Mouse (Mus musculus): ENCODE data around the gene Armc2. TPM values are rescaled to one million over a fixed set of nuclear protein-coding genes. Genes with fewer than 3 reads are reported as not detected.
A peak's percentile ranks its signal among the peaks of the same experiment; 100 is the strongest.

Armc2 gene
- total RNA-seq, 2 experiments from 2014 or later = 7.9 to 8.2 TPM

DNA sequence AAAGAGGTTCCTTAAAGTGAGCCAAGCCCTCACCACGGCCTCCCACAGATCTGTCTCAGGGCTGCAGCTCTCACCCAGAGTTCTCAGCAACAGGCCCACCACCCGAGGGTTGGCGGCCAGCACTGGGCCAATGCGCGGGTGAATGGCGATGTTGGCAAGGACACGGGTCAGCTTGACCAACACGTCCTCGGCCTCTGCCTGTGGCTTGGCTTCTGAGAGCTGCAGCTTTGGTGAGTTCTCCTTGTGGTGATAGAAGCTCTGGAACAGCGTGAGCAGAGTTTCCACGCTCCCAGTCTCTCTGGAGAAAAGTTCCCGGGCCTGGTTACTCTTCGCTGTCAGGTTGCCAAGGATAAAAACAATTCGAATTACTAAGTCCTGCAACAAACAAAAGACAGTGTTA is 91.5 kb downstream of the Armc2 start:
- no peak for DNase-seq (ENCODE audit: extremely low spot score in 1 of 2, low spot score in 1 of 2)

DNA sequence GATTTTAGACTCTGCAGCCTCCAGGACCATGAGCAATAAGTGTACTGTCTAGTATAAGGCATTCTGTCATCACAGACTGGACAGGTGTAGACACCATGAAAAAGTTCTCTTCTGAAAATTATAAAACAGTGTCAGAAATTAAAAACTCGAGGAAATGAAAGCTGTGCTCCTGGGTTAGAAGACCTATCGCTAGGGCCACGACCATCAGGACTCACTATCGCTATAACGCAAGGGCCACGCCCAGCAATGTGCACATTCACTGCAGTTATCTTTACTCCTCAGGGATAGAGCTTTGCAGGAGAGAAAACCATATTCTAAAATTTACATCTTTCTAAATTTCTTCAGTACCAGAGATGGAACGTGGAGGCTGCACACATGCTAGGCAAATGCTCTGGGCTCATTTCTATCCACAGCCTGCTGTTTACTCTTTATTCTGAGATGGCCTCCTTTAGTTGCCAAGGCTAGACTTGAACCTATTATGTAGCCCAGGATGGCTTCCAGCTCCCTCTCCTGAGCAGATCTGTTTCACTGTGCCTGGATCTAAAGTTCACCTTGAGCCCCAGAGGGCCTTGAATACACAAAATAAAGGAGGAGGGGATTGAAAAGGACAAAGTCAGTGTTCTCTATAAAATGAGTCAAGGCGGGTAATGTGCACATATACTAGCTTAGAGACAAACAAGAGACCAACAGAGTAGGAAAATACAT is 105.8 kb downstream of the Armc2 start:
- DNase-seq (ENCODE audit: extremely low spot score in 1 of 2, low spot score in 1 of 2) = no peak

GRCm38 (mm10) chr10:41908899-41909298 is 109.3 kb downstream of the Armc2 start:
- no peak for DNase-seq (ENCODE audit: extremely low spot score in 1 of 2, low spot score in 1 of 2)

DNA sequence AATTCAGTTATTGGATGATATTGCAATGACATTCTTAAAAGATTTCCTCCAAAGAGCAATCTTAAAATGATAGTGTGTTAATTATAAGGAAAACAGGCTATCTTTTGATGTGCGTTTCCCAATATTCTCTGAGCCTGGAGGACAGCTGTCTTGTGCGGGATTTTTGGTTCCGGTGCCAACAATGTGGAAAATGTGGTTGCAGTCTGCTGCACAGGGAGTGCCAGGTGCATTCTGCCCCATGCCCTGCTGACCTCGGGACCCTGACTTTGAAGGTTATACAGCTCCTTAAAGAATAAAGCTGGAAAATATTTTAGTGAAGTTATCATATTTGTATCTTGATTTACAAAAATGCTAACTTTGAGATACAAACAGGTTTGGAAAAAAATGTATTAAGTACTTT is 110.3 kb downstream of the Armc2 start:
- no peak for DNase-seq (ENCODE audit: extremely low spot score in 1 of 2, low spot score in 1 of 2)

DNA sequence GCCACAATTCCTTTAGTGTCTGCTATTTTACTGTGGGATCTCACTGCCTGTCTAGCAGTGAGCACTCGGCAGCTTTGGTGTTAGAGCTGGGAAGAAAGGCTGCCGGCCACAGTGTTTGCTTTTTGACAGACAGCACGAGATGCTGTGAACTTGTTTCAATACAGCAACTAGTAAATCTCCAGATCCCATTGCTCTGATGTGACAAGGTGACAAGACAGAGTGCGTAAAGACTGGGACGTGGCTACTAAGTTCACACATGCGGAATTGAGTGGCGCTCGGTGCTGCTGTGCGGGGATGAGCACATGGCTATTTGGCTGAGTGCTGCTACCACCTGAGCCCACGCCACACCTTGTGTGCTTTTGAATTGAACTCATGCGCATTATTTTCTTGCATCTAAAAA is 110.8 kb downstream of the Armc2 start:
- no peak for DNase-seq (ENCODE audit: extremely low spot score in 1 of 2, low spot score in 1 of 2)

- no peak for DNase-seq (ENCODE audit: extremely low spot score in 1 of 2, low spot score in 1 of 2)
Observed at GRCm38 (mm10) chr10:41901864-41902263, 116.4 kb downstream of the Armc2 start.

DNA sequence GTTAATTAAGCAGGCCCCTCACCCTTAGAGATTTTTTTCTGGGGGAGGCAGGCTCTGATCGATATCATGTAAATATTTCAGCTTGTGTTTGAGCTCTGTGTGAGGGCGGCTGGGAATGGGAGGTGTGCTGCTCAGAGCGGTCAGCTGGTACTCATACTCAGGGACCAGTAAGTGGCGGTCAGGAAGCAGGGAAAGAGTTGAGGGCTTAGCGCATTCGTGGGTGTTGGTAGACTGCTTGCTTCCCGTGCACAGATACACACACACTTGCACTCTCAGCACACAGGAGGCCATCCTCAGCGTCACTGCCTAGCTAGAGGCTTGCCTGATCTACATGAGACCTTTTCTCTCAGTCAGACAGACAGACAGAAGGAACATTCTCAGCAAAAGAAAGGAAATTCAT is 116.8 kb downstream of the Armc2 start:
- DNase-seq (ENCODE audit: extremely low spot score in 1 of 2, low spot score in 1 of 2) = no peak

GRCm38 (mm10) chr10:41896865-41897264 is 121.4 kb downstream of the Armc2 start:
- DNase-seq (ENCODE audit: extremely low spot score in 1 of 2, low spot score in 1 of 2) = no peak

DNA sequence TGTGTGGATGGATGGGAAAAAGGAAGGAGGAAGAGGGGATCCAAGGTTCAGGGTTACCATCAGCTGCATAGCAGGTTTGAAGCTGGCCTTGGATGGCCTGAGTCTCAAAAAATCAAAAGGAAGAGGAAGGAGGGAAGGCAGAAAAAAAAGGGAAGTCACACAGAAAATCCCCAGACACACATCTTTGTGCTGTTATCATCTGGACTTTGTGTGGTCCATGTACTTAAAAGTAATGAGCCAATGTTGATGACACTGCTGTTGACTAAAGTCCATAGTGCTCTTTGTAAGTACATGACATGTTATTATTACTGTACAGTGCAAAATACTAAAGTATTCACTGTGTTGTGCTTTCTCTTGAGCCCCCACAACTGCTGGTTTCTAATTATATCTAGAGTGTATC is 121.8 kb downstream of the Armc2 start:
- DNase-seq (ENCODE audit: extremely low spot score in 1 of 2, low spot score in 1 of 2) = no peak

- DNase-seq (ENCODE audit: extremely low spot score in 1 of 2, low spot score in 1 of 2) = no peak
Observed at GRCm38 (mm10) chr10:41893433-41894411, 124.5 kb downstream of the Armc2 start.

DNA sequence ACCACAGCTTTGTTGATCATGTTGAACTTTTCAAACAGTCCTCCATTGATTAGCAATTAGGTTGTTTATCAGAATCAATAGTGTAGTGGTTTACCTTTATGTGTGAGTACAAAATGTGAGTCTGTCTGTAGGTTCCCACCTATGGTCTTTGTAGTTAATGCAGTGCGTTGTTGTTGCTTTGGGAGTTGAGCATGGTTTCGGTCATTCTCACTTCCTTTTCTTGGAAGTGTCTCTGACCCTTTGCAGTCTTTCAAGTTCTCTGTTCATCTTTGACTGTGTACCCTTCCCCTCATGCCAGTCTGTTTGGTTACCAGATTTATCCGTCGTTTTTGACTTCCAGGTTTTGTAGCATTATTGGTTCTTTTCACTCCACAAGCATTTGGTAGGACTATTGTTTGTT is 126.9 kb downstream of the Armc2 start:
- no peak for DNase-seq (ENCODE audit: extremely low spot score in 1 of 2, low spot score in 1 of 2)

DNA sequence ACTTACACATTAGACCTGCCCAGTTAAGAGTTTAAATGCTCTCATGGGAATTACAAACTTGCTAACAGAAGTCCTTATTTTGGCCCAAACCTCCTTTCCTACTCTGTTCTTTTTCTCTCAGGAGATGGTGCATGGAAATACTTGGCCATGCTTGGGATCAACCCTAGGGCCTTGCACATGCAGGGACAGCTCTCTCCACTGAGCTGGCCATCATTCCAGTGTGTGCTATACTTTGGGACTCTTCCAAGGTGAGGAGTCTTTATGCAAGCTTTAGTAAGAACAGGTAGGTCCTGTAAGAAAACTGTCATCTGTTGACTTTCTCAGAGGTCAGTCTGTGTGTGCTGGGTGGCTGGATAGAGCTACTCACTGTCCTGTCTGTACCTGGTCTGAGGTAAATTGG is 127.7 kb downstream of the Armc2 start:
- DNase-seq (ENCODE audit: extremely low spot score in 1 of 2, low spot score in 1 of 2) = no peak

DNA sequence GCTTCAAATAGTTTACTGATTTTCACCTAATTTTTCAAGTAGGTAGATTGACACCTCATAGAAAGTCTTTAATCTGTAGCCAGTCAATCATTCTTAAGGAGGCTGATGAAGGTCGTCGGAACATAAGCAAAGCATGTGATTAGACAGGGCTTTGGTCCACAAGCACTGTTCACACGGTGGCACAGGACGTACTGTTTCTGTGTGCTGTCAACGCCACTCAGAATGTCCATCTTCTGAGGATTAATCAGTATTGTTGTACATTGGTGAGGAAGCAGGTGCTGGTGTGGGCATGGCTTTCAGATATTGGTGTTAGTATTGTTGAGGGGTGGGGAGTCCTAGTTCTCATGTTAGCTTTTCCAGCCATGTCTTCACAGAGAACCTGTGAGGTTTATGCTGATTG is 128.7 kb downstream of the Armc2 start:
- DNase-seq (ENCODE audit: extremely low spot score in 1 of 2, low spot score in 1 of 2) = no peak

DNA sequence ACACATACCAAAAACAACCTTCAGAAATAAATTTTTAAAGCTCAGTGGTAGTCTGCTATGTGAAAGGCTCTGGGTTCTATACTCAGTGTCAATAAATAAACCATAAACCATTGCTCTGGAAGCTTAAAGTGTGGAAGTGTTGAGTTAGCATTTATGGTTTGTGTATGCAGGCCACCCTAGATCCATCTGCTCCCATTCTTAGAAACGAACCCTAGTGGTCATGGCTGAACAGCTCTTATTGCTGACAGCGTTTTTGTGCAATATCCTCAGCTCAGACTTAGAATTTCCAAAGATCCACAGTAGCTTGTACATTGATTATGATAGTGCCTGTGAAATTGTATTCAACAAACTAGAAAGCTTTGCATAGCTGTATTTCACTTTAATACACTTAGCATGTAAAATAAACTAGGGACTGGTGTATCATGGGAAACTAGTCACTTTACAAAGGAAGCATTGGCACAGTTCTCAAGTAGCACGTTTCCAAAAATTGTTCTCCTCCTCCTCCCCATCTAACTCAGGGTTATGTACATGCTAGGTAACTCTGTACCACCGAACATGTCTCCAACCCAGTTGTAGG is 129.8 kb downstream of the Armc2 start:
- no peak for DNase-seq (ENCODE audit: extremely low spot score in 1 of 2, low spot score in 1 of 2)

DNA sequence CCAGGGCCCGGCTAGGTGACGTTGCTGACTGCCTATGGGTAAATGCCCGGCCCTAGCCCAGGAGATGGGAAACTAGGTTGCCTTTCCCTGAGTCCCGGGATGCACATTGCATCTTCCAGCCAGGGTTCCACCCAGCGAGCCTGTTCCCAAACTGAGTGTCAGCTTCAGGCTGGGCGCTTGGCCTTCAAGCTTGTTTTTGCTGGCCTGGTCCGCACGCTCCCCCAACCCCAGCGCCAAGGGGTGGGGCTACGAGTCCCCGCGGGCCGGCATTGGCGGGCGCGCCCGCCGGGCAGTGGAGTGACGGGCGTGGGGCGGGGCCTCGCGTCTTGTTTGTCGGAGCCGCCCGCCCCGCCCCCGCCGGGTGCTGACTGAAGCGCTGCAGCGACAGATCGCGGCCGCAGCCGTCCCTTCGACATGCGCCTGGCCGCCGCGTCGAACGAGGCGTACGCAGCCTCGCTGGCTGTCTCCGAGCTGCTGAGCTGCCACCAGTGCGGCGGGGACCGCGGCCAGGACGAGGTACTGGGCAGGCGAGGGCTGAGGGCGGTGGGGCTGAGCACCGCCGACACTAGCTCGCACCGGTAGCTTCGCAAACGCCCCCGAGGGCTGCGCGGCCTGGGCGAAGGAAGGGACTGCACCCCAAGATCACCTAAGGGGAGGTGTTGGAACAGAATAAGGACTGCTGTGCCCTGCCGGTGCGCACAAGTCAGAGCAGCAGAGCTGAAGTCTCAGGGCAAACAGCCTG is 131.0 kb downstream of the Armc2 start:
- DNase-seq (ENCODE audit: extremely low spot score in 1 of 2, low spot score in 1 of 2) = peak; percentile 84 to 89

GRCm38 (mm10) chr10:41883741-41884575 is 134.3 kb downstream of the Armc2 start:
- no peak for DNase-seq (ENCODE audit: extremely low spot score in 1 of 2, low spot score in 1 of 2)

DNA sequence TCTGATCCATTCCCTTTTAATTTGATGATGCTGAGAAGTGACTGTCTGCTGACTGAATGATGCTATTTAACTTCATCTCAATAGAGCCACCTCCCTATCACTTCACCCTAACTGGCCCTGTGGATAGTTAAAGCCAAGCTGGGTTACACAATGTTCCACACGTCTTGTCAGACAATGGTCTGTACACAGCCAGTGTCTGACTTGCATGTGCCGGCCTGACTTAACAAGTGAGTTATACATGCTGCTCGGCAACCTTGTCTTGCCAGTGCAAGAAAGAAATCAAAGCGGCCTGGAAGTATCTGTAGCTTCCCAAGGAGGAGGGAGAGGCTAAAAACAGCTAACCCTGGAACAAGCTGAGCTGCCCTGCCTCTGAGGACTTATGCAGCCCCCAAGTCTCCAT is 136.8 kb downstream of the Armc2 start:
- DNase-seq (ENCODE audit: extremely low spot score in 1 of 2, low spot score in 1 of 2) = no peak

DNA sequence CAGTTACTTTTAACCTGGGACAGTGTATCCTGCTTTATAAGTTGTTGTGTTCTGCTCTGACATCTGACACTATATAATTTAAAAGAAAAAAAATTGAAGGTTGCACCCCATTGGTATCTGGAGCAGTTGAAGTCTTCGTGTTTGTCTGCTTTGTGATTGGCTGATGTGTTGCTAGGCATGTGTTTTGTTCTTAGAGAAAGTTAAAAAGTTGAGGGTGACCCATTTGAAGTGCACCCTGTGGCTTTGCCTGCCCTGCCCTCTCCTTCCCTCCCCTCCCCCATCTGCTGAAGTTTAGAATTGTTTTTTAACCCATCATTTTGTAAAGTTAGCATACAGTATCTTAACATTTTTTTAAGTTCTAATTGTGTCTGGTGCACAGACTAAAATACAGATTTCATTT is 137.5 kb downstream of the Armc2 start:
- DNase-seq (ENCODE audit: extremely low spot score in 1 of 2, low spot score in 1 of 2) = no peak

GRCm38 (mm10) chr10:41880206-41880605 is 138.0 kb downstream of the Armc2 start:
- DNase-seq (ENCODE audit: extremely low spot score in 1 of 2, low spot score in 1 of 2) = no peak

GRCm38 (mm10) chr10:41879675-41880074 is 138.6 kb downstream of the Armc2 start:
- no peak for DNase-seq (ENCODE audit: extremely low spot score in 1 of 2, low spot score in 1 of 2)
